Mouse (Mus musculus) hindbrain, embryonic 16.5 days (tissue): ENCODE data around the gene Taar8b. TPM values are rescaled to one million over a fixed set of nuclear protein-coding genes. Genes with fewer than 3 reads are reported as not detected.

Experiments
- ATAC-seq: fragments of 200-750 bp; cut with Nextera tagmentation; 2 replicates; pipeline ENCODE4 v1.8.0; 2017; ENCODE audit warnings: moderate TSS enrichment, moderate library complexity
- H3K27ac ChIP-seq: fragments of 300-500 bp; sonication (generic); 2 replicates; pipeline ENCODE4 v1.5.1; 2014; ENCODE audit warnings: low read depth, mild to moderate bottlenecking, control low read depth, low read length, moderate library complexity
- H3K27me3 ChIP-seq: fragments of 300-500 bp; sonication (generic); replicated peaks from 2 replicates; pipeline ENCODE4 v1.6.1; 2014; ENCODE audit warnings: low read length; ENCODE audit not compliant: control insufficient read depth, insufficient read depth
- H3K36me3 ChIP-seq: fragments of 300-500 bp; sonication (generic); 2 replicates; pipeline ENCODE4 v1.6.1; 2014; ENCODE audit warnings: mild to moderate bottlenecking, low read length, moderate library complexity, mixed read lengths; ENCODE audit not compliant: control insufficient read depth, insufficient read depth
- H3K4me1 ChIP-seq: fragments of 300-500 bp; sonication (generic); 2 replicates; pipeline ENCODE4 v1.6.1; 2014; ENCODE audit warnings: low read depth, low read length; ENCODE audit not compliant: control insufficient read depth, insufficient read depth
- H3K4me2 ChIP-seq: fragments of 300-500 bp; sonication (generic); 2 replicates; pipeline ENCODE4 v1.6.1; 2014; ENCODE audit warnings: mild to moderate bottlenecking, low read length, control low read depth, moderate library complexity
- H3K4me3 ChIP-seq: fragments of 300-500 bp; sonication (generic); 2 replicates; pipeline ENCODE4 v1.5.1; 2014; ENCODE audit warnings: mild to moderate bottlenecking, low read length, control low read depth, moderate library complexity
- H3K9ac ChIP-seq: fragments of 300-500 bp; sonication (generic); 2 replicates; pipeline ENCODE4 v1.6.1; 2014; ENCODE audit warnings: low read depth, mild to moderate bottlenecking, control low read depth, low read length, moderate library complexity
- H3K9me3 ChIP-seq: fragments of 300-500 bp; sonication (generic); 2 replicates; pipeline ENCODE4 v1.6.1; 2014; ENCODE audit warnings: mild to moderate bottlenecking, low read length, moderate library complexity; ENCODE audit not compliant: control insufficient read depth
- WGBS: fragments of 180-500 bp; shearing (Covaris S2); extraction: QIAGEN DNeasy Blood & Tissue Kit; methylation state at CpG from one replicate; pipeline ENCODE4 v1.1.7; 2014; 5-methylcytosine and 5-hydroxymethylcytosine counted together
- polyA plus RNA-seq: library from polyadenylated mRNA; unstranded; fragments of >200 nt; fragmentation: Nextera tagmentation; extraction: Ambion mirVana; gene quantifications from 2 replicates; pipeline ENCODE4 v1.2.1, GENCODE M21; 2015

Gene Taar8b
- polyA plus RNA-seq, 1 experiment from 2014 or later = not detected

GRCm38 (mm10) chr10:24058986-24059385, 33.1 kb downstream of the Taar8b start:
- ATAC-seq = no peak
- H3K27me3 ChIP-seq = no peaks in the 10 kb centered on the region
- no peaks in the 10 kb centered on the region for H3K4me1 ChIP-seq
- H3K9ac ChIP-seq = no peak overlapping the region
- no peaks in the 10 kb centered on the region for H3K9me3 ChIP-seq
- H3K27ac ChIP-seq = no peak overlapping the region
- WGBS = 87% methylated on average over 3 of the region's 3 CpGs
- H3K36me3 ChIP-seq = no peaks in the 10 kb centered on the region
- no peak overlapping the region for H3K4me2 ChIP-seq
- H3K4me3 ChIP-seq = no peak overlapping the region

GRCm38 (mm10) chr10:24052039-24052438, 40.1 kb downstream of the Taar8b start:
- H3K9me3 ChIP-seq = no peaks in the 10 kb centered on the region
- no peaks in the 10 kb centered on the region for H3K27me3 ChIP-seq
- 83% methylated on average over 5 of the region's 5 CpGs for whole genome bisulfite sequencing
- H3K4me3 ChIP-seq = no peak overlapping the region
- no peak for ATAC-seq
- no peak overlapping the region for H3K9ac ChIP-seq
- H3K36me3 ChIP-seq = no peaks in the 10 kb centered on the region
- H3K4me1 ChIP-seq = no peaks in the 10 kb centered on the region
- no peak overlapping the region for H3K27ac ChIP-seq
- H3K4me2 ChIP-seq = no peak overlapping the region

DNA sequence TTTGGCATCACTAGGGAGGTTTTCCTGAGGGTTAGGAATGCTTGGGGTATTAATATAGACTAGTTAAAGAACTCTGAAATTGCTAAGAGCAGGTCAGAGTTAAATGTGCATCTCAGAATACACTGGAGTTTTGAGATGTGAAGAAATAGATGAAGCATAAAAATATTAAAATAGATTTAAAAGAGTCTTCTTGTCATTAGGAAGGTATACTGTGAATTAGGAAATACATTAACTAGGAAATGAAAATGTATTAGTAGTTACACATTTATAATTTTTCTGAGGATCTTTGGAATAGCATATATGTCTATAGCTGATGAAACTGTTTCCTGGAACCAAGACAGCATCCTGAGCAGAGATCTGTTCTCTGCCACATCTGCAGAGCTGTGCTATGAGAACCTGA, 42.9 kb downstream of the Taar8b start, which contains the start of gene Taar7f:
Gene Taar7f (plus strand): TSS at position 301 of the 400 bp plus-strand sequence.
- H3K27me3 ChIP-seq = no peaks in the 10 kb centered on the region
- no peaks in the 10 kb centered on the region for H3K4me1 ChIP-seq
- H3K4me3 ChIP-seq = no peak within 1 kb of the TSS
- no peak within 1 kb of the TSS for H3K9ac ChIP-seq
- no peaks in the 10 kb centered on the region for H3K9me3 ChIP-seq
- no peak within 1 kb of the TSS for H3K27ac ChIP-seq
- no peak within 1 kb of the TSS for H3K4me2 ChIP-seq
- H3K36me3 ChIP-seq = no peaks in the 10 kb centered on the region
- no peak for ATAC-seq

Other genes starting within 250 kb of the Taar8b start
- 0.14 TPM in 1 of 2 replicates, not detected in the other for gene Vnn3, start 240.8 kb downstream of the Taar8b start, polyA plus RNA-seq
- 0.35 and 0.73 TPM in 2 replicates for gene Vnn1, start 197.6 kb downstream of the Taar8b start, polyA plus RNA-seq
- gene Taar1, start 171.9 kb downstream of the Taar8b start, polyA plus RNA-seq = not detected in 2 replicates
- gene Taar2, start 153.7 kb downstream of the Taar8b start, polyA plus RNA-seq = 0.15 TPM in 1 of 2 replicates, not detected in the other
- gene Taar3, start 142.7 kb downstream of the Taar8b start, polyA plus RNA-seq = not detected in 2 replicates
- gene Taar4, start 131.8 kb downstream of the Taar8b start, polyA plus RNA-seq = not detected in 2 replicates
- 0.15 TPM in 1 of 2 replicates, not detected in the other for gene Taar5, start 121.6 kb downstream of the Taar8b start, polyA plus RNA-seq
- not detected in 2 replicates for gene Taar6, start 106.6 kb downstream of the Taar8b start, polyA plus RNA-seq
- gene Taar7a, start 98.8 kb downstream of the Taar8b start, polyA plus RNA-seq = not detected in 2 replicates
- not detected in 2 replicates for gene Taar7b, start 92.4 kb downstream of the Taar8b start, polyA plus RNA-seq
- not detected in 2 replicates for gene Taar7d, start 65.1 kb downstream of the Taar8b start, polyA plus RNA-seq
- gene Taar7e, start 54.7 kb downstream of the Taar8b start, polyA plus RNA-seq = not detected in 2 replicates
- not detected in 2 replicates for gene Taar7f, start 42.8 kb downstream of the Taar8b start, polyA plus RNA-seq
- not detected in 2 replicates for gene Taar8a, start 15.8 kb downstream of the Taar8b start, polyA plus RNA-seq
- not detected in 2 replicates for gene Taar8c, start 9.6 kb upstream of the Taar8b start, polyA plus RNA-seq
- gene Taar9, start 17.2 kb upstream of the Taar8b start, polyA plus RNA-seq = not detected in 2 replicates
- 336 and 358 TPM in 2 replicates for gene Stx7, start 57.0 kb upstream of the Taar8b start, polyA plus RNA-seq
- gene Moxd1, start 131.2 kb upstream of the Taar8b start, polyA plus RNA-seq = 9.7 and 10.2 TPM in 2 replicates